Mouse (Mus musculus) heart, adult 2 months (tissue): ENCODE results near the gene Flnb. TPM values are rescaled to one million over a fixed set of nuclear protein-coding genes. Genes with fewer than 3 reads are reported as not detected.
A peak's percentile ranks its signal among the peaks of the same experiment; 100 is the strongest.

ENCODE experiments used
- DNase-seq, 2 experiments: peaks; one replicate each; pipeline ENCODE4 v3.0.0; 2021
- H3K27ac ChIP-seq: fragments of 200-600 bp; 2 replicates; pipeline ENCODE4 v1.8.1; 2022
- H3K27me3 ChIP-seq: fragments of 200-500 bp; 2 replicates; pipeline ENCODE4 v1.6.1; 2012; ENCODE audit warnings: mild to moderate bottlenecking, low read length, inconsistent platforms, mixed read lengths; ENCODE audit not compliant: control insufficient read depth, insufficient read depth
- H3K36me3 ChIP-seq: fragments of 200-500 bp; 2 replicates; pipeline ENCODE4 v1.6.1; 2012; ENCODE audit warnings: low read length, inconsistent platforms; ENCODE audit not compliant: control insufficient read depth, insufficient read depth
- H3K4me1 ChIP-seq: fragments of 200-500 bp; 2 replicates; pipeline ENCODE4 v1.6.1; 2011; ENCODE audit warnings: low read length; ENCODE audit not compliant: control insufficient read depth, insufficient read depth
- H3K4me3 ChIP-seq: fragments of 200-600 bp; 2 replicates; pipeline ENCODE4 v1.8.1; 2022
- H3K79me2 ChIP-seq: fragments of 200-500 bp; replicated peaks from 2 replicates; pipeline ENCODE4 v1.6.1; 2012; ENCODE audit warnings: mild to moderate bottlenecking, inconsistent platforms, low read length, moderate library complexity, mixed read lengths; ENCODE audit not compliant: control insufficient read depth, insufficient read depth
- H3K9ac ChIP-seq: fragments of 200-500 bp; 2 replicates; pipeline ENCODE4 v1.6.1; 2012; ENCODE audit warnings: low read depth, mild to moderate bottlenecking, control low read depth, inconsistent platforms, low read length, mixed read lengths
- CTCF ChIP-seq: fragments of 200-600 bp; IDR thresholded peaks from 2 replicates; pipeline ENCODE4 v1.8.1; 2022; ENCODE audit warnings: antibody characterized with exemption, mild to moderate bottlenecking, moderate library complexity
- EP300 ChIP-seq: fragments of 200-500 bp; IDR thresholded peaks from 2 replicates; pipeline ENCODE4 v1.6.1; 2011; ENCODE audit warnings: low read depth, low read length, control low read depth; ENCODE audit not compliant: insufficient read depth
- POLR2A ChIP-seq: fragments of 200-500 bp; IDR thresholded peaks from 2 replicates; pipeline ENCODE4 v1.6.1; 2011; ENCODE audit warnings: mild to moderate bottlenecking, low read depth, low read length, control low read depth; ENCODE audit not compliant: insufficient read depth
- WGBS: fragments of 180-500 bp; shearing (Covaris S2); methylation state at CpG from one replicate; pipeline ENCODE4 v1.1.7; 2018; 5-methylcytosine and 5-hydroxymethylcytosine counted together
- intact Hi-C: fragments of 180-260 bp; cut with DNase I; formaldehyde crosslinking; loops from one replicate; pipeline ENCODE4 v1.15.1; 2025
- polyA plus RNA-seq: library from polyadenylated mRNA; depleted of rRNA; stranded (reverse); fragments of >200 nt; gene quantifications from 2 replicates; pipeline ENCODE4 v1.2.3, GENCODE M21; 2012
- total RNA-seq, 2 experiments: library from RNA; stranded (reverse); gene quantifications; 2 replicates each; pipeline ENCODE4 v1.2.3; 2021

Gene Flnb
- total and polyA plus RNA-seq, 3 experiments, result 9.6 to 22.7 (median 17.0) TPM

DNA sequence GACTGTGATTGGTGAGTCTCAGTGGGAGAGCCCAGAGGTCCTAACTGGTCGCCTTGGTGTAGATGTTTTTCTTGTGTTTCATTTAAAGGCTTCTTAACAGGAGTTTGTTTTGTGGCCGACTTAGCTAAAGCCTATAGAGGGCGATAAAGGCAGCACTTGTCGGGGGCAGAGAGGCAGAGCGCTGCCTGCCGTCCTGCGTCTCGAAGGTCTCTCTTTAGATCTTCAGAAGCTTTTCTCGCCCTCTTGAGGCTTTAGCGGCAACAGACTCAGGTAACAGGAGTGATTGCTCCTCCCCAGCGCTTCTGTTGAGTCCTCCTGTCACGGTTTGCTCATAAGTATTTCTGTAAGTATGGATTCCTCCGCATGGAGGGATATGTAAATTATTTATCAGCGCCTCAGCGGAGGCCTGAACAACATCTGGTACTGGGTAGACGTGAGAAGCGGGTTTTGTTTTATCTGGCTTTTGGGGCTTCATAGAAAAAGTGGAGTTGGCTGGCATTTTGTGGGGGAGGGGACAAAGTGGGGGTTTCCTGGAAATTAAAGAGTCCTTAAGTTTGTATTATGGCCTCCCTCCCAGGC, 119.4 kb downstream of the Flnb start:
- H3K4me1 ChIP-seq, result no peaks in the 10 kb centered on the region; the same call in 1 of the 2 replicates
- no peak for DNase-seq
- H3K9ac ChIP-seq, result no peak overlapping the region
- TF ChIP-seq CTCF (peak; percentile 55), POLR2A (no peak)
- no peaks in the 10 kb centered on the region for H3K79me2 ChIP-seq
- H3K36me3 ChIP-seq, result no peaks in the 10 kb centered on the region
- no peak overlapping the region for H3K27ac ChIP-seq
- no peak overlapping the region for H3K4me3 ChIP-seq
- no peaks in the 10 kb centered on the region for H3K27me3 ChIP-seq
- intact Hi-C loops, result no loop called here
- 50% methylated on average over 17 of the region's 17 CpGs for WGBS

DNA sequence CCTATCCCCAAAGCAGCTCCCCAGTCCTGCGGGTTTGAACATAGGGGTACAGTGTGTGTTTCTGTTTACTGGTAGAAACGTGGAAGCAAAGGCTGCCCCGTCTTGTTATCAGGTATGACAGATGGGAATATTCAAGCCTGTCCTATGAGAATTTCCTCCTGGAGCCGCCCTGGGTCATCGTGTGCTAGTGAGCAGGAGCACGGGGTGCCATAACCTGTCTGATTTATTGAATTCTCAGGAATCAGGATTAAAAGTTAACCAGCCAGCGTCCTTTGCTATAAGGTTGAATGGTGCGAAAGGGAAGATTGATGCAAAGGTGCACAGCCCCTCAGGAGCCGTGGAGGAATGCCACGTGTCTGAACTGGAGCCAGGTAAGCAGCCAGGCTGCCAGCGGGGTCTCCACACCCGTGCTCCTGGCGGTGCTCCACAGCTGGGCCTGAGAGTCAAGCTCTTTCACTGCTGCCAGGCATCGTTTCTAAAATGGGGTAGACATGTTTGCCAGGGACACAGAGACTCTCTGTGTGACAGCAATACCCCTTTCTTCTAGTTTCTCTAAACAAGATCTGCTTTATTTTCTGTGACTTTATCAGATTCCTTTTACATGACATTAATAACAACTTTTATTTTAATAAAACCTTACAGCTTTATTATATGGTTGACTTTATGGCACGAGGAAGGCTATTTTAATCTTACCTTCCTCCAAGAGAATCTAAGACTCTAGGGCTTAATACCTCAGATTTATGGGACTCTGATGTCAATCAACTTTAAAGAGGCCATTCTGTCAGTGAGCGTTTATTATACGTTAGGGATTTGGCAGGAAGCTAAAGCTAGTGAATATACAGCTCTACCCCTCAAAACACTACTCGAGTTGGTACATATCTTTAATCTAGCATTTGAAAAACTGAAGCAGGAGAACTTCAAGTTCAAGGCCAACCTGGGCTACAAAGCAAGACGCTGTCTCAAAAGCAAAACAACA, 121.3 kb downstream of the Flnb start:
- no peak for TF ChIP-seq EP300
- TF ChIP-seq CTCF, result no peak
- TF ChIP-seq POLR2A, result no peak
- 80% methylated on average over 19 of the region's 19 CpGs for WGBS
- H3K27ac ChIP-seq, result no peak overlapping the region
- H3K4me3 ChIP-seq, result no peak overlapping the region
- intact Hi-C loops, result no loop called here
- no peak overlapping the region for H3K9ac ChIP-seq
- DNase-seq, result no peak
- no peaks in the 10 kb centered on the region for H3K79me2 ChIP-seq
- no peaks in the 10 kb centered on the region for H3K36me3 ChIP-seq
- H3K4me1 ChIP-seq, result no peaks in the 10 kb centered on the region; the same call in 1 of the 2 replicates
- no peaks in the 10 kb centered on the region for H3K27me3 ChIP-seq

DNA sequence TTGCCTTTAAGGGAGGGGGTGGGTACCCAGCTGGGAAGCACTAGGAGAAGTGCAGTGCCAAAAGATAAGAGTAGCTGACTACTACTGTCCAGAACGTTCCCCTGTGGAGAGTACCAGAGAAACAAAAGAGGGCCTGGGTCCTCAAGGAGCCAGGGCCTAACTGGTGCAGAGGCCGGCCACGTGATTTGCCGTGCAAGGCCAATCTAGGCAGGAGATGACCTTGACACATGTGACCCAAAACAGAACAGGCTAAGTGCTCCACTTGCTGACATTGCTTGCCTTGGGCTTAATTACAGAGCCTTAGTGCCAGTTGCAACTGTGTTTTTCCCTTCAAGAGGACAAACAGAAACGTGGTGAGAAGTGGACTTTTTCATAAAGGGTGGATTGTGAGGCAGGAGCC, 123.7 kb downstream of the Flnb start:
- no peak overlapping the region for H3K9ac ChIP-seq
- 44% methylated on average over 5 of the region's 5 CpGs for WGBS
- H3K36me3 ChIP-seq, result no peaks in the 10 kb centered on the region
- H3K27me3 ChIP-seq, result no peaks in the 10 kb centered on the region
- H3K79me2 ChIP-seq, result no peaks in the 10 kb centered on the region
- TF ChIP-seq EP300 (no peak), POLR2A (no peak), CTCF (no peak)
- no peak overlapping the region for H3K4me3 ChIP-seq
- intact Hi-C loops, result loop anchor here (5.0 kb wide), 1 partner anchor 124 kb away; the partner anchor contains the start of gene Flnb
- DNase-seq, result no peak
- H3K4me1 ChIP-seq, result no peaks in the 10 kb centered on the region; the same call in 1 of the 2 replicates
- H3K27ac ChIP-seq, result no peak overlapping the region

DNA sequence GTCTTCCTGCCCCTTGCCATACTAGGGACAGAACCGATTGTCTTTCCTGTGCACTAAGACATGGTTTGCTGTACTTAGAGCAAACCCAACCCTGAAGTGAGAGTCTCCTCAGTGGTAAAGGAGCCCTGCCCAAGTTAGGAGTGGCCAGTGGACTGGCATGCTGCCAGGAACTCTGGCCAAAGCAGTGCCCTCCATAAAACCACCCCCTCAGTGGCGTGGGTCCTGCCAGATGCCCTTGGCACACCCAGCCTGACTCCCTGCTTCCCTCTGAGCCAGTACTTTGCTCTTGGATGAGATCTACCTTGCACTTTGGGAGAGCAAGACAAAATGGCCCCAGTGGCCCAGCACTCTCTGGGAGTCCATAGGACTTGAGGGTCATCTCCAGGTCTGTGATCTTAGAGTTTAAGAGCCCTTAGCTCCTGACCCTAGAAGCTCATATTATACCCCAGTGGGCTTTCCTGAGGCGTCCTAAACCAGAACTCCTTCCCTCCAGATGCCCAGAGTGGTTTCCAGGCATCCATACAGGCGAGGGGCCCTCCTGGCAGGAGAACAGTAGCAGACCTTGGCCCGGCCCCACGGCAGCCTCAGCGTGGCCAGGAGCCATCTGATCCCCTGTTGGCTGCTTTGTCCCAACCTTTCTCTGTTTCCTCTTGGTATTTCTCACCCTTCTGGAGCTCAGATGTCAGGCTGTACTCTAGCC, 125.5 kb downstream of the Flnb start:
- no peak overlapping the region for H3K4me3 ChIP-seq
- H3K36me3 ChIP-seq, result no peaks in the 10 kb centered on the region
- H3K27me3 ChIP-seq, result no peaks in the 10 kb centered on the region
- H3K9ac ChIP-seq, result no peak overlapping the region
- H3K27ac ChIP-seq, result no peak overlapping the region
- no peaks in the 10 kb centered on the region for H3K79me2 ChIP-seq
- no peaks in the 10 kb centered on the region; the same call in 1 of the 2 replicates for H3K4me1 ChIP-seq
- TF ChIP-seq EP300 (no peak), CTCF (no peak), POLR2A (no peak)
- intact Hi-C loops, result loop anchor here (5.0 kb wide), 1 partner anchor 126 kb away; the partner anchor contains the start of gene Flnb
- WGBS, result 63% methylated on average over 7 of the region's 7 CpGs
- peak in 1 of 2 experiments; percentile 55 for DNase-seq

DNA sequence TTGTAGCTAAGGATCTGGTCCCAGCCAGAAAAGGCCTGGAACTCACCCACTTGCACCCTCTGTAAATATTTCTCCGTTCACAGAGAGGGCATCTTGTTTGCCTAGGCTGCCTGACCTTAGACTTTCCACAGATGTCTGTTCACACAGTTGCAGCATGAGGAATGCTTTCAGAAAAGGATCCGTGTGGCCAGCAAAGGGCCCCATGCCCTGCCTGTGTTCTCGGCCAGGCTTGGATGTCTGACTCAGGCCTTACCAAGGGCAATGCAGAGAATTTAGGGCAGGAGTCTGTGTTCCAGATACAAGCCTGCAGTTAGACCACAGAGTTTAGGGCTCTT, 126.0 kb downstream of the Flnb start:
- Histone ChIP-seq H3K79me2 (no peaks in the 10 kb centered on the region), H3K9ac (no peak overlapping the region), H3K4me1 (no peaks in the 10 kb centered on the region; the same call in 1 of the 2 replicates), H3K4me3 (no peak overlapping the region), H3K27me3 (no peaks in the 10 kb centered on the region), H3K27ac (no peak overlapping the region), H3K36me3 (no peaks in the 10 kb centered on the region)
- intact Hi-C loops, result loop anchor here (5.0 kb wide), 1 partner anchor 126 kb away; the partner anchor contains the start of gene Flnb
- WGBS, result 83% methylated on average over 3 of the region's 3 CpGs
- TF ChIP-seq CTCF, result no peak
- no peak for TF ChIP-seq EP300
- TF ChIP-seq POLR2A, result no peak
- no peak for DNase-seq
